Mouse (Mus musculus): Measurements from ENCODE around the gene Cntnap4.

- TF ChIP-seq HCFC1 (IDR thresholded peaks at IDR 0.05; ENCODE audit: low read depth, low read length), result no peak
- TF ChIP-seq ZNF384 (IDR thresholded peaks at IDR 0.05; ENCODE audit: low read depth, low read length), result no peak
- no peak for TF ChIP-seq CTCF (conservative IDR thresholded peaks at IDR 0.05 in 1 of 2, IDR thresholded peaks at IDR 0.05 in 1 of 2; ENCODE audit: low read depth in 2 of 2, low read length in 2 of 2)
- TF ChIP-seq POLR2A (IDR thresholded peaks at IDR 0.05; ENCODE audit: low read depth, low read length), result no peak
- no peak for TF ChIP-seq MAX (IDR thresholded peaks at IDR 0.05; ENCODE audit: low read length)
- no peak for TF ChIP-seq SIN3A (IDR thresholded peaks at IDR 0.05; ENCODE audit: low read length)
- no peak for TF ChIP-seq BHLHE40 (IDR thresholded peaks at IDR 0.05; ENCODE audit: low read depth, low read length)
- TF ChIP-seq TCF12 (IDR thresholded peaks at IDR 0.05; ENCODE audit: low read depth, low read length), result no peak
- TF ChIP-seq E2F4 (IDR thresholded peaks at IDR 0.05; ENCODE audit: insufficient replicate concordance, low read depth, low read length), result no peak
- TF ChIP-seq EP300 (IDR thresholded peaks at IDR 0.05; ENCODE audit: low read length), result no peak
- no peak for TF ChIP-seq POLR2AphosphoS2 (IDR thresholded peaks at IDR 0.05; ENCODE audit: low read depth, low read length)
- TF ChIP-seq UBTF (IDR thresholded peaks at IDR 0.05; ENCODE audit: low read depth, low read length), result no peak
- no peak for TF ChIP-seq TBP (conservative IDR thresholded peaks at IDR 0.05; ENCODE audit: low read depth, low read length)
These were observed 83.4 kb downstream of the Cntnap4 start for GRCm38 (mm10) chr8:112653276-112653675.
